Mouse (Mus musculus) heart, postnatal 0 days (tissue): ENCODE measurements around the gene Pdcd1lg2. TPM values are rescaled to one million over a fixed set of nuclear protein-coding genes. Genes with fewer than 3 reads are reported as not detected.

Experiments used
- ATAC-seq: fragments of 200-750 bp; cut with Nextera tagmentation; 2 replicates; pipeline ENCODE4 v1.8.0; 2017; ENCODE audit warnings: low read depth, moderate number of reproducible peaks, moderate library complexity; ENCODE audit not compliant: insufficient read depth
- DNase-seq: peaks from one replicate; pipeline ENCODE4 v3.0.0-alpha.2; 2016; ENCODE audit warnings: low spot score
- H3K27ac ChIP-seq: fragments of 300-500 bp; sonication (generic); 2 replicates; pipeline ENCODE4 v1.5.1; 2014; ENCODE audit warnings: low read depth, mild to moderate bottlenecking
- H3K27me3 ChIP-seq: fragments of 300-500 bp; sonication (generic); 2 replicates; pipeline ENCODE4 v1.6.1; 2014; ENCODE audit warnings: low read length, mixed read lengths; ENCODE audit not compliant: control insufficient read depth, insufficient read depth
- H3K36me3 ChIP-seq: fragments of 300-500 bp; sonication (generic); replicated peaks from 2 replicates; pipeline ENCODE4 v1.6.1; 2014; ENCODE audit warnings: low read length, mixed read lengths; ENCODE audit not compliant: control insufficient read depth, insufficient read depth
- H3K4me1 ChIP-seq: fragments of 300-500 bp; sonication (generic); 2 replicates; pipeline ENCODE4 v1.6.1; 2014; ENCODE audit warnings: antibody characterized with exemption; ENCODE audit not compliant: control insufficient read depth, insufficient read depth
- H3K4me2 ChIP-seq: fragments of 300-500 bp; sonication (generic); 2 replicates; pipeline ENCODE4 v1.6.1; 2014; ENCODE audit warnings: low read depth, mild to moderate bottlenecking, low read length, moderate library complexity
- H3K4me3 ChIP-seq: fragments of 300-500 bp; sonication (generic); 2 replicates; pipeline ENCODE4 v1.5.1; 2014; ENCODE audit warnings: low read depth, low read length
- H3K9ac ChIP-seq: fragments of 300-500 bp; sonication (generic); replicated peaks from 2 replicates; pipeline ENCODE4 v1.6.1; 2014; ENCODE audit warnings: low read depth, low read length, mixed read lengths
- H3K9me3 ChIP-seq: fragments of 300-500 bp; sonication (generic); replicated peaks from 2 replicates; pipeline ENCODE4 v1.6.1; 2016; ENCODE audit warnings: low read length; ENCODE audit not compliant: control insufficient read depth
- CTCF ChIP-seq: IDR thresholded peaks from 2 replicates; pipeline ENCODE4 v1.5.1; 2016; ENCODE audit warnings: antibody characterized with exemption, control low read depth, low read depth
- EP300 ChIP-seq: IDR thresholded peaks from 2 replicates; pipeline ENCODE4 v1.6.1; 2016; ENCODE audit warnings: antibody characterized with exemption, low read depth
- WGBS: fragments of 180-500 bp; shearing (Covaris S2); extraction: QIAGEN DNeasy Blood & Tissue Kit; methylation state at CpG from one replicate; pipeline ENCODE4 v1.1.7; 2014; 5-methylcytosine and 5-hydroxymethylcytosine counted together
- polyA plus RNA-seq: library from polyadenylated mRNA; unstranded; fragments of >200 nt; fragmentation: Nextera tagmentation; extraction: Ambion mirVana; gene quantifications from 2 replicates; pipeline ENCODE4 v1.2.1, GENCODE M21; 2015
- total RNA-seq: library from RNA; depleted of rRNA; stranded (reverse); fragments of >200 nt; gene quantifications from 2 replicates; pipeline ENCODE4 v1.2.3, GENCODE M21; 2014; ENCODE audit warnings: low replicate concordance

Gene Pdcd1lg2
- total and polyA plus RNA-seq, 2 experiments from 2014 or later, result not detected

GRCm38 (mm10) chr19:29472946-29473345, 62.2 kb downstream of the Pdcd1lg2 start:
- Histone ChIP-seq H3K4me3 (no peak overlapping the region), H3K27me3 (no peaks in the 10 kb centered on the region), H3K36me3 (no peaks in the 10 kb centered on the region), H3K27ac (no peak overlapping the region; the same call in 1 of the 2 replicates), H3K4me2 (no peak overlapping the region), H3K9me3 (no peaks in the 10 kb centered on the region), H3K4me1 (peaks cover 41% of the 10 kb centered on the region), H3K9ac (no peak overlapping the region)
- ATAC-seq (no peak), DNase-seq (no peak)
- no peak for TF ChIP-seq EP300
- TF ChIP-seq CTCF, result no peak
- WGBS, result 69% methylated on average over 5 of the region's 5 CpGs

- H3K27ac ChIP-seq, result no peak overlapping the region
- H3K9ac ChIP-seq, result no peak overlapping the region
- H3K9me3 ChIP-seq, result no peaks in the 10 kb centered on the region
- H3K4me3 ChIP-seq, result no peak overlapping the region
- WGBS, result 63% methylated on average over 2 of the region's 2 CpGs
- no peaks in the 10 kb centered on the region for H3K27me3 ChIP-seq
- TF ChIP-seq EP300, result no peak
- TF ChIP-seq CTCF, result no peak
- ATAC-seq (no peak), DNase-seq (no peak)
- no peak overlapping the region for H3K4me2 ChIP-seq
- H3K4me1 ChIP-seq, result peaks cover 29% of the 10 kb centered on the region
- H3K36me3 ChIP-seq, result no peaks in the 10 kb centered on the region
Measured at GRCm38 (mm10) chr19:29474803-29475202, 64.1 kb downstream of the Pdcd1lg2 start.

DNA sequence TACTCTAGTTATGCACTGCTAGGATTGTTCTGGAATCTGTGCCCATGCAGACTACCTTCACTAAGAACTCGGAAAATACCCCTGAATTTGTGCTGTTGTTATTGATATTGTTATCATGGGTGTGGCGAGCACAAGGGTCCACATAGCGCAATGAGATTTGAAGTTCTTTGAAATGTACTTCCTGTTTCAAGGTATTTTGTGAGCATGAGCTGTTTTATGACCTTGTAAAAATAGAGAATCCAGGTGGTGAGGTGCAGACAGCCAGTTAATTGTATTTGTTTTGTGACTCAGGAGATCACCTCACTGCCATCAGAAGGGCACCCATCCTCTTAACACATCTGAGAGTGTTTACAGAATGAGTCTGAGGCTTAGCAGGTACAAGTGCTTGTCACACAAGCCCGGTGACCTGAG, 64.5 kb downstream of the Pdcd1lg2 start:
- Histone ChIP-seq H3K9ac (no peak overlapping the region), H3K9me3 (no peaks in the 10 kb centered on the region), H3K27me3 (no peaks in the 10 kb centered on the region), H3K36me3 (no peaks in the 10 kb centered on the region), H3K27ac (no peak overlapping the region), H3K4me1 (peaks cover 25% of the 10 kb centered on the region), H3K4me2 (no peak overlapping the region), H3K4me3 (no peak overlapping the region)
- 75% methylated on average over 4 of the region's 4 CpGs for WGBS
- TF ChIP-seq CTCF, result no peak
- TF ChIP-seq EP300, result no peak
- no peak for ATAC-seq
- no peak for DNase-seq

- ATAC-seq, result no peak
- no peaks in the 10 kb centered on the region for H3K4me1 ChIP-seq
- TF ChIP-seq CTCF (no peak), EP300 (no peak)
- no peaks in the 10 kb centered on the region for H3K36me3 ChIP-seq
- no peaks in the 10 kb centered on the region for H3K27me3 ChIP-seq
- DNase-seq, result no peak
- H3K27ac ChIP-seq, result no peak overlapping the region
- H3K4me2 ChIP-seq, result no peak overlapping the region
- WGBS, result 23% methylated on average over 4 of the region's 4 CpGs
- H3K9ac ChIP-seq, result no peak overlapping the region
- no peaks in the 10 kb centered on the region for H3K9me3 ChIP-seq
- H3K4me3 ChIP-seq, result no peak overlapping the region
Measured at GRCm38 (mm10) chr19:29478598-29478997, 67.9 kb downstream of the Pdcd1lg2 start.

DNA sequence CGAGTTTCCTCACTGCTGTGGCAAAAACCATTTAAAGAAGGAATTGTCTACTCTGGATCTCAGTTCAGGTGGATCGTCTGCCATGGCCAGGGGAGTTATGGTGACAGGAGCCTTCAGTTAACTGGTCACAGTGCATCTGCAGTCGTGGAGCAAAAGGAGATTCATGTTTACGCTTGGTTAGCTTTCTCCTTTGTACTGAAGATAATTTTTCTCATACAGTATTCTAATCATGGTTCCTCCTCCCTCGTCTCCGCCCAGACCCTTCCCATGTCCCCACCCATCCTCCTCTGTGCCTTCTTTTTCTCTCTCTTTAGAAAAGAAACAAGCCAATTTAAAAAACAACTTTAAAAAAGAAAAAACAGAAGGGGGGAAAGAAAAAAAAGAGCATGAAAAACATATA, 70.9 kb downstream of the Pdcd1lg2 start:
- ATAC-seq (no peak), DNase-seq (no peak)
- WGBS, result 72% methylated on average over 6 of the region's 6 CpGs
- TF ChIP-seq CTCF, result no peak
- no peak for TF ChIP-seq EP300
- no peak overlapping the region for H3K27ac ChIP-seq
- no peak overlapping the region for H3K4me3 ChIP-seq
- no peak overlapping the region for H3K4me2 ChIP-seq
- no peaks in the 10 kb centered on the region for H3K27me3 ChIP-seq
- H3K9ac ChIP-seq, result no peak overlapping the region
- H3K36me3 ChIP-seq, result no peaks in the 10 kb centered on the region
- H3K4me1 ChIP-seq, result no peaks in the 10 kb centered on the region
- H3K9me3 ChIP-seq, result no peaks in the 10 kb centered on the region

GRCm38 (mm10) chr19:29482148-29482547, 71.4 kb downstream of the Pdcd1lg2 start:
- 73% methylated on average over 5 of the region's 5 CpGs for WGBS
- no peak overlapping the region for H3K4me2 ChIP-seq
- no peaks in the 10 kb centered on the region for H3K27me3 ChIP-seq

More at GRCm38 (mm10) chr19:29482148-29482547, 71.4 kb downstream of the Pdcd1lg2 start:
- Histone ChIP-seq H3K4me1 (no peaks in the 10 kb centered on the region), H3K4me3 (no peak overlapping the region), H3K9me3 (no peaks in the 10 kb centered on the region), H3K36me3 (no peaks in the 10 kb centered on the region), H3K27ac (no peak overlapping the region), H3K9ac (no peak overlapping the region)
- DNase-seq (no peak), ATAC-seq (no peak)
- TF ChIP-seq EP300 (no peak), CTCF (no peak)
